Mouse (Mus musculus): ENCODE results near the gene Iffo1.

DNA sequence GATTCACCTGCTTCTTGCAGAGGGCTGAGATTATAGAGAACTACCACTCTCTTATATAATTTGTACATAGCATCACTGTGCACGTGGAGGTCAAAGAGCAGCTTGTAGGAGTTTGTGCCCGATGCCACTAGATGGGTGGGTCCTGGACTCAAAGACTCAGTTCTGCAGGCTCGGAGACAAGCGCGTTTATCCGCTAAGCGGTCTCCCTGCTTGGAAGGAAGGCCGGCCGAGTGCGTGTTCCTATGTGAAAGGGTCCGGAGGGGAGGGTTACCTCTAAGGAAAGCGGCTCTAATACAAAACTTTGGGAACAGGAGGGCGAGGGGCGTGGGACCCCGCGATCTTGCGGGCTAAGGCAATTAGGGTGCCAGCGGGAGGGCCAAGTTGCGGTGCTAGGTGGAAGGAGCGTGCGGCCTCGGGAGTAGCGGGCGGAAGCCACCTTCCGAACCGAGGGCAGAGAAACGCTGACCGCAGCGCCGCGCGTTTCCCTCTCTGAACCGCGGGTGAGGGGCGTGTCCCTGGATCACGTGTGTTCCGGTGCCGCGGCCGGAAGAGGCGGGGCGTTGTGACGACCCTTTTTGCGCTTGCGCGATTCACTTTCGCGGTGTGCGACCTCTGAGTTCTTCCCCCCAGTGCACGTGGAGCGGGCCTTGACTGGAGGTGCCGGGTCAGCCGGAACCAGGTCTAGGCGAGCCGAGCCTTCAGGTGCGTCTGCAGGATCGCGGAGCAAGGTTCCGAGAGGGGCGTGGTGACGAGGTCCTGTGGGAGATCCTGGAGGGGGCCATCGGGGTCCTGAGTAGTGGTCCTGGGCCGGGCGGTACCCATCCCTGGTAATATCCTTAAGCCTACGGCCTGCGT lies 13.5 kb upstream of the Iffo1 start, which contains the start of gene Nop2:
- TF ChIP-seq POLR2A (IDR thresholded peaks at IDR 0.05; ENCODE audit: low read depth, low read length) = peak; percentile 92
- no peak for TF ChIP-seq CTCF (conservative IDR thresholded peaks at IDR 0.05; ENCODE audit: insufficient read depth, insufficient read length, low read depth, low read length)

All from kidney, adult 2 months (tissue).